Mouse (Mus musculus) MEL (cell line): Measurements from ENCODE around the gene Cend1.

Experiments used
- CTCF ChIP-seq, 3 experiments: IDR thresholded peaks in 2 of 3; conservative IDR thresholded peaks in 1 of 3; 2 replicates each; pipeline ENCODE4 v1.5.1; 2011 to 2012; ENCODE audit warnings: low read length in 3 of 3, low read depth in 2 of 3, mild to moderate bottlenecking in 2 of 3, improper control_type of control experiment in 1 of 3, inconsistent platforms in 1 of 3, mixed read lengths in 1 of 3, moderate library complexity in 1 of 3; ENCODE audit not compliant: control insufficient read depth in 1 of 3, insufficient read depth in 1 of 3, poor library complexity in 1 of 3, severe bottlenecking in 1 of 3
- E2F4 ChIP-seq: IDR thresholded peaks from 2 replicates; pipeline ENCODE4 v1.6.1; 2011; ENCODE audit warnings: low read depth, low read length, improper control_type of control experiment, borderline replicate concordance
- EP300 ChIP-seq, 2 experiments: IDR thresholded peaks; 2 replicates each; pipeline ENCODE4 v1.6.1; 2011; ENCODE audit warnings: improper control_type of control experiment in 2 of 2, low read length in 2 of 2, low read depth in 1 of 2, mild to moderate bottlenecking in 1 of 2
- GATA1 ChIP-seq: IDR thresholded peaks from 2 replicates; pipeline ENCODE4 v1.6.1; 2011; ENCODE audit warnings: low read depth, low read length, improper control_type of control experiment
- JUND ChIP-seq: IDR thresholded peaks from 2 replicates; pipeline ENCODE4 v1.6.1; 2011; ENCODE audit warnings: low read depth, mild to moderate bottlenecking, improper control_type of control experiment, low read length
- MAX ChIP-seq: IDR thresholded peaks from 2 replicates; pipeline ENCODE4 v1.6.1; 2011; ENCODE audit warnings: low read length, improper control_type of control experiment
- NRF1 ChIP-seq: IDR thresholded peaks from 2 replicates; pipeline ENCODE4 v1.6.1; 2014; ENCODE audit warnings: low read depth, mild to moderate bottlenecking, inconsistent platforms, low read length, improper control_type of control experiment, moderate library complexity; ENCODE audit not compliant: poor library complexity, insufficient read depth, severe bottlenecking
- USF2 ChIP-seq, 2 experiments: IDR thresholded peaks; 2 replicates each; pipeline ENCODE4 v1.6.1; 2011 to 2012; ENCODE audit warnings: improper control_type of control experiment in 2 of 2, low read length in 2 of 2, borderline replicate concordance in 1 of 2, inconsistent platforms in 1 of 2, low read depth in 1 of 2, mild to moderate bottlenecking in 1 of 2; ENCODE audit not compliant: insufficient read depth in 1 of 2
- ZKSCAN1 ChIP-seq: IDR thresholded peaks from 2 replicates; pipeline ENCODE4 v1.6.1; 2012; ENCODE audit warnings: low read depth, mild to moderate bottlenecking, inconsistent platforms, low read length, improper control_type of control experiment, moderate library complexity

GRCm38 (mm10) chr7:141468164-141468521 is 38.9 kb upstream of the Cend1 start:
- TF ChIP-seq NRF1 (no peak), MAX (no peak), CTCF (IDR thresholded peaks at IDR 0.05 in 2 of 3, conservative IDR thresholded peaks at IDR 0.05 in 1 of 3; ENCODE audit: control insufficient read depth in 1 of 3, insufficient read depth in 1 of 3, low read depth in 2 of 3, low read length in 3 of 3, poor library complexity in 1 of 3, severe bottlenecking in 1 of 3) (no peak), JUND (no peak), EP300 (IDR thresholded peaks at IDR 0.05; ENCODE audit: low read depth in 1 of 2, low read length in 2 of 2) (no peak), GATA1 (no peak), E2F4 (no peak), ZKSCAN1 (no peak), USF2 (IDR thresholded peaks at IDR 0.05; ENCODE audit: borderline replicate concordance in 1 of 2, insufficient read depth in 1 of 2, low read depth in 1 of 2, low read length in 2 of 2) (no peak)
